Mouse (Mus musculus): ENCODE data around the gene Opalin.

DNA sequence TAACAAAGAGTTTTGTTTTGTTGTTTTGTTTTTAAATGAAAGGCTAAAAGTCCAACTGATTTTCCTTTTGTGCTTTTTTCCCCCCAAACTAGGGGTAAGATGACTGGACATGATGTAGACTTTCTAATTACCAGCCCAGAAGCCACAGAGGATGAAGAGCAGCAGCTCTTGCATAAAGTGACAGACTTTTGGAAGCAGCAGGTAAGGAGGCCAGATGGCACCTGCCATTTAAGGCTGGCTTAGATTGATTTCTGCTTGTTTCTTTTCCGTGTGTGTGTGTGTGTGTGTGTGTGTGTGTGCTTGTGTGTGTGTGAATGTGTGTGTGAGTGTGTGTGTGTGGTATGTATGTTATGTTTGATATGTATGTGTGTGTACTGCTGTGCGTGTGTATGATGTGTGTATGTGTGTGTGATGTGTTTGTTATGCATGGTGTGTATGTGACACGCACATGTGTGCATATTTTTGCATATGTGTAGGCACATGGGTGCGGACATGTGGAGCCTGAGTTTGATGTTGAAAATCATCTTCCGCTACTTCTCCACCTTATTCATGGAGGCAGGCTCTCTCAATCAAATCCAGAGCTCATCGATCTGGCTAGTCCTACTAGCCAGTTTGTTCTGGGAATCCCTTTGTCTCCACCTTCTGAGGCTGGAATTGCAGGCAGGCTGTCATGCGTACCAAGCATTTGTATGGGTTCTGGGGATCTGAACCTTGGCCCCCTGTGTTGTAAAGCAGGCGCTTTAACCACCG, 29.3 kb downstream of the Opalin start:
- TF ChIP-seq TAL1 (IDR thresholded peaks at IDR 0.05; ENCODE audit: low read length) (no peak), GATA1 (IDR thresholded peaks at IDR 0.05; ENCODE audit: low read length) (no peak)
